Mouse (Mus musculus): ENCODE data around the gene Zranb2.

Zranb2 gene

DNA sequence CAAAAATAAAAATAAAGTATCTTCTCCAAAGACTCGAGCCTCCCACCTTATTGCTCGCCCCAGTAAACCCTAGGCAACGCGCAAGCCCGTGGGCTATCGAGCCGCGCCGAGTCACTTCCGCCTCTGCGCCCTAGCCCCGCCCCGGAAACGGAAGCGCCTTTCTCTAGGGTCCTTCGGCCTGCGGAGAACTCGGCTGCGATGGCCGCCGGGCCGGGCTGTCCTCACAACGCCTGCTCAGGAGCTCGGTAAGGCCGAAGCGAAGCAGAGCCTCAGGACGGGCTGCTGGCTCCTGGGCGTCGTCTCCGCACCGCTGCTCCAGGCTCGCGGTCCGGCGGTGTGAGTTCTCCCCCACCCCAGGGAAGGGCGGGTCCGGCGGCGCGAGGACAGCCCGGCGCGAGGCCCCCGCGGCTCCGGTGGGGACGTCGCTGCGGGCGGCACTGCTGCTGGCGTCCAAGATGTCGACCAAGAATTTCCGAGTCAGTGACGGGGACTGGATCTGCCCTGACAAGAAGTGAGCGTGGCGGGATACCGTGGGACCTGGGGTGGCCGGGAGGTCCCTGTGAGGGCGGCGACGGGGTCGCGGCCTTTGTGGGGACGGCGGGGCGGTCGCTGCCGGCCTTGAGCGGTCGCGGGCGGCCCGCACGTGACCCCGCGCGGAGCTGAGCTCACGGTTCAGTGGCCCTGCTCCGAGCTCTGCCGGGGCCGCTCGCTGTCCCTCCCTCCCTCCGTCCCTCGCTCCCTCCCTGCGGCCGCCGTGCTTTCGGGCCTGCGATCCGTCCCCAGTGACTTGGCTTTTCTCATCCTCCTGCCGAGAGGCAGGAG, at the start of gene Zranb2:
Gene Zranb2, plus strand, starts transcription at position 197 of the 822 bp plus-strand sequence.
- peak; percentile 89 to 93 for DNase-seq (ENCODE audit: low spot score in 2 of 2)

DNA sequence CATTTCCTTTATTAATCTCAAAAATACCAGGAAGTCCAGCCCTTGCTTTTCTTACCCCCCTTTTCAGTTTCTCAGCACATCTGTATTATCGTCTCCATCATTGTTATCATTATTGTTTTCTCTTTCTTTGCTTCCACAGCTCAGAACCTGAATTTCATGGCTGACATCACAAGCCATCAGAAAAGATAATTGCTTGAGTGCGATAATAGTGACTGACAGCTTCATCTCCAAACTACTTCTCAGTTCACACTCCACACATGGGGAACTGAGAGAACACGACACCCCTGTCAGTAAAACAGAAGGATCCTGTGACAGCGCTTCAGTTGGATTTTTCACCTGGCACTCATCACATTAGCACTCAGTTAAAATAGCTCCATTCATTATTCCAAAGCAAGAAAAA, 41.9 kb upstream of the Zranb2 start:
- DNase-seq (ENCODE audit: low spot score in 2 of 2), result no peak

DNA sequence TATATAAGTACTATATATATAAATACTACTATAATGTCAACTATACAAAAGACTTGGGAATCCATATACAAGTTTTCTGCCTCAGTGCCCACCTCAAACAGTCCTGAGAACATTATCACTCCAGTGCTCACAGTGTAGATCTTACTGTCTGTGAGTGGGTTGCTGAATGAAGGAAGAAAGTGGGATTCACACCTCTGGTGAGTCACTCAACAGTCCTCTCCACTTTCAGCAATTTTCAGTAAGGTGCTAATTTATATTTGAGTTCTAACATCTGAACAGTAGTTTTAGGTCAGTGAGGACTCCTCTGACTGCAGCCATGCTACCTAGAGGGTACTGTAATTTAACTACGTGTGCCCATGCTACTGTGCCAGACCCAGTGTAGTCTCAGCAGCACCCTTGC, 31.7 kb upstream of the Zranb2 start:
- no peak for DNase-seq (ENCODE audit: low spot score in 2 of 2)

DNA sequence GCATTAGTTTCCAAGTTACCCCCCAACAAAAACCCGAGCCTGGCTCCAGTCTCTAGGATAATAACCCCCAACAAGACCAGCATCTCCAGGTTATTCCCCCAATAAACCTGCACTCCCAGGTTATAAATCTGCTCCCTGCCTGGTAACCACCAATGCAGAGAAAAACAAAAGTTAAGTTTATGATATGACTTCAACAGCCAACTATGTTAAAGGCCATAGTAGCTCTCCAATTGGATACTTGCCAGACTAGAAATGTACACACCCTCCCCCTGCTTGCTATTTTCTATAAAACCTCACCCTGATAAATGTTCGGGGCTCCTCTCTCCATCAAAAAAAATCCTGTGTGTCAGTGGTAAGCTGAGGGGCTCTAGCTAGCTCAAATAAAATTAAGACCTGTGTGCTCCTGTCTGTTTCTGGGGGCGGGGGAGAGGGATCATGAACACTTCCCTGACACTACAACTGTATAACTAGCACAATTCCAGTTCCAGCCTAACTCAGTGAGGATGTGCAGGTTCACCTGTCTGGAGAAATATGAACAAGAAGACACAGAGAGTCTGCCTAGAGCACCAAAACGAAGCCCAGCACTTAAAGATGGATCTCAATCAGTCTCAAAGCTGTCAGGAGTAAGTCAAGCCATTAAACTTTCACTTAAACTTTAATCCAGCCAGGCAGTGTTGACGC, 19.7 kb upstream of the Zranb2 start:
- no peak for DNase-seq (ENCODE audit: low spot score in 2 of 2)

DNA sequence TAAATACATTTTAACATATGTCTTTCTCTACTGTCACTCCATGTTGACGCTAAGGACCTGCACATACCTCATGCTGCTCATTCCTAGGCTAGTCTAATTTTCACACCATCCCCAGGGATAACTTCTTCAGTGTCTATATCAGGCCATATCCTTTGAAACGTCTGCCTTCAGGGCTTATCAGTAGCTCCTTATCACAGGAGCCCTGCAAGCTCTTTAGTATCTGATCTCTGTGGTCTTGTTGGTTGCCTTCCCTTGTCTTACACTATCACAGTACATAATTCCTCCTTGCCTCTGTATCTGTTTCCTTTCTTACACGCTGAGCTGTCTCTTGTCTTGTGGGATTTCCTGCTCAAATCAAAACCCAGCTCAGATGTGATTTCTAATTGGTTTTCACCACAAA, 17.5 kb upstream of the Zranb2 start:
- no peak for DNase-seq (ENCODE audit: low spot score in 2 of 2)

DNA sequence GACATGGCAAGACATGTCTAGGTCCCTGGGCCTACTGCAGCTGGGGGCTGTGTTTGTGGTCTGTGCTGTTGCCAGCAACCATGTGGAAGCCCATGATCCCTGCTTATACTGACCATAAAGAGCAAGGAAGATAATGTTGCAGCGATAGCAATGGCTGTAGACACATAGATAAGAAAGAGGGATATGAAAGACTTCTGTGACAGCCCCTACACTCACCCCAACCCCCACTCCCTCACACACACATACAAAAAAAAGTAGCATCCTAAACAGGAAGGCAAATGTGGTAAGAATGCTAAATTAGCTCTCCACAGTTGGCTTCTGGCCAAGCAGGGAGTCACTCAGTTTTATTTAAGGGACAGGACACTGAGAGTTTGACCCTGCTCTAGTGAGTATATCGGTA, 16.0 kb upstream of the Zranb2 start:
- no peak for DNase-seq (ENCODE audit: low spot score in 2 of 2)

DNA sequence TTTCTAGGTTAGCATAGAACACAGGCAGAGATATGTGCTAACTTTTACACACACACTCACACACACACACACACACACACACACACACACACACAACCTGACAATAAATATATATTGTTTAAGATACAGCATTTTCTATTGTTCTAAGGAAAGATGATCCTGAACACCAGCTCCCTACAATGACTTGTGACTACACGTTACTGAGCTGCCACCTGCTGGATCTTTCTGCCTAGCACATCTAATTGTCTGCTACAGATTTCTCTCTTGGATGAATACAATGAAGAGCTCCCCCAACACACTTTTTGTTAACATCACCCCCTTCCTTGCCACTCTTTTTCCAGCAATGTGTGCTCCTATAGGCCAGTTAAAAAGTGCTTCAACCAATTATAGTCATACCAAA, 13.5 kb upstream of the Zranb2 start:
- DNase-seq (ENCODE audit: low spot score in 2 of 2), result no peak

DNA sequence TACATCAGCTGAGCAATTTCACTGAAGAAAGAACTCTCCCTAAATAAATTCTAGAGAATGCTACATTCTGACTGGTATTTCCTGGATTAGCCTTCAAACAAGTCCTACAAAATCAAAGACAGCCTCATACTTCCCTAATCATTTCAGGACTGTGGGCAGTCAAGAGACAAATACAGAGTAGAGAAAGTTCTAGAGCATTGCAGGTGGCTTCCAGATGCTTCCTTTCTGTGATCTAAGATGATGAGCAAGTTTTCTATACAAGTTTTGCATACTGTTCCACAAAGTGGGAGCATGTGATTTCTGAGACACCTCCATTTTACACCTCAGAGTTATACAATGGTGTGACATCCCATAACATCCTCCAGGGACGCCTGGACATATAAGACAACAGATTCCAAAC, 10.1 kb upstream of the Zranb2 start:
- DNase-seq (ENCODE audit: low spot score in 2 of 2), result no peak

DNA sequence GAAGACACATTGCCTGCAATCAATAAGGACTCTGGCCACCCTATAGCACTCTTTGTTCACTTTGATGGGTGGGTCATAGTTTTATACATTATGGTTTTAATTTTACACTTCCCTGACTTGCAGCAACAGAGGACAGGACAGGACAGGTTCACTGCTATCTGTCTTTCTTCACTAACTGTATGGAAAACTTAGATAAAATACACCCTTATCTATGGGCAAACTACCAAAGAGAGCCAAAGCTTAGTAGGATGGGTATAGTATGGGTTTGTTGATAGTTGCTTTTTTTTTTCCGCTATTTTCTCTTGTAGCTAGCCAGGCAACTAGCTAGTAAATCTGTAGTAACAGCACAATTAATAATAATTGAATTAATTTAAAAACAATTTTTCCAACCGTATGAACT, 2.4 kb upstream of the Zranb2 start:
- DNase-seq (ENCODE audit: low spot score in 2 of 2), result no peak

DNA sequence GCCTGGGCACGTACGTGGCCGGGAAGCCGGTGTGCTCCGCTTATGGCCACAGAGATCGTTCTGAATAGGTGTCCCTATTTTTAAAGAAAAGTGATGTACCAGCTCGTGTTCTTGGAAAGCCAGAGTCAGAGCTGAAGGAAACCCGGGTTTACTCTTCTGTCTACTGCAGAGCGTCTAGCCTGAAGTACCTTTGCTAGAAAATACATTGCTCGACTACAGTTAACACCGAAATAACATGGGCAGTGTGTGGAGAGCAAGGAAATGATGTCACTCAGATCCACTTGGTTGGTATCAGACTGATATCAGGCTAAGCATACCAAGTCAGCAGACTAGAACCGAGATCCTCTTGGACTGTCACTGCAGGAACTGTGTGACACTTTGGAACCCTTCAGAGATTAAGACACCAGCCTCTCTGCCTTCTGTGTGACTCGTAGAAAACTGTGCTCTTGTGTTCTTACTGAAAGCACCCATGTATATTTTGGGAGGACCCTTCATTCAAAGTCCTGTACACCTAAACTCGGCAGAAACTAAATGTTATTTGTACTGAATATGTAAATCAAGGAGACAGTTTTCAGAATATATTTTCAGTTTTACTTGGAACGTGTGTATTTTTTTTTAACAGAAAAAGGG, 941 bp downstream of the Zranb2 start:
- DNase-seq (ENCODE audit: low spot score in 2 of 2), result peak in 1 of 2 experiments; percentile 24

DNA sequence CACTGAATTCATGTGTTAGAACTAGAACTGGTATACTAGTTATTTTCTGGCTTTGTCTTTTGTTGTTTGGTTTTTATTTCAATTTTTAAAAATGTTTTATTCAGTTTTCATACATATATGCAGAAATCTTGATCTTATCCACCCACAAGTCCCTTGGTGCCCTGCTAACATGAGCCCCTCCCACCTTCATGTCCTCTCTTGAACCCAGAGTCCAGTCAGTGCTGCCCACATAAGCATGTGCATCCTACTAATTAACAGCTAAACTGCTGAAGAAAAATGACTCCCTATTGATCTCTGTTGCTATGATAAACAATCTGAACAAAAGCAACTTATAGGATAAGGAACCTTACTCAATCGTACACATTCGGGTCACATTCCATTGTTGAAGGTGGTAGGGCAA, 15.4 kb downstream of the Zranb2 start:
- no peak for DNase-seq (ENCODE audit: low spot score in 2 of 2)

DNA sequence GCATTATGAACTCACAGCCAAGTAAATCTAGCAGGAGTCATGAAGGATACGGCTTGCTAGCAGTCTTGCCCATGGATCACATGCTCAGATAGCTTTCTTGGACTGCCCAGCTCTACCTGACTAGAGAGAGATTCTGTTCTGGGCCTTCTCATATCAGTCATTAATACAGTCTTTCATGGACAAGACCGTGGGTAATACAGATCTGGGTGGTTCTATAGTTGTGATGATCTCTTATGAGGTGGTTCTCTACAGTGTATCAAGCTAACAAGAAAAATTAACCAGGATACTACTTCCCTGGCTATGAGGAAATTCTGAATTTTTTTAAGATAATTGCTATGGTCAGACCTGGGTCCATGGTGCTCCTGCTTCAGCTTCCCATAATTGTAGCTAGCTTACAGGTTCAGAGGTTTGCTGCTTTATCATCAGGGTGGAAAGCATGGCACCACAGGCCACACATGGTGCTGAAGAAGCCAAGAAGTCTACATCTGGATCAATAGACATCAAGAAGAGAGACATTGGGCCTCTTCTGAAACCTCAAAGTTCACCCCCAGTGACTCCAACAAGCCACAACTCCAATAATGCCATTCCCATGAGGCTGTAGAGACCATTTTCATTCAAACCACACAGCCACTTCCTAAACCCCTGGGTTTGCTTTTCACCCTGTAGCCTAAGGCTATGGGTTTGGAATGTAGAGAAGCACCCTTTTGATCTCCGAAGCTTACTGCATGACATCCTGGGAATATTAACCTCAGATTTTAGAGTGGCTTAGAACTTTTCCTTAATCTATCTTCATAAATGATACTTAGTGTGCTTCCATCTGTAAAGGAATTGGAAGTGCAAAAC, 16.0 kb downstream of the Zranb2 start:
- DNase-seq (ENCODE audit: low spot score in 2 of 2), result no peak

DNA sequence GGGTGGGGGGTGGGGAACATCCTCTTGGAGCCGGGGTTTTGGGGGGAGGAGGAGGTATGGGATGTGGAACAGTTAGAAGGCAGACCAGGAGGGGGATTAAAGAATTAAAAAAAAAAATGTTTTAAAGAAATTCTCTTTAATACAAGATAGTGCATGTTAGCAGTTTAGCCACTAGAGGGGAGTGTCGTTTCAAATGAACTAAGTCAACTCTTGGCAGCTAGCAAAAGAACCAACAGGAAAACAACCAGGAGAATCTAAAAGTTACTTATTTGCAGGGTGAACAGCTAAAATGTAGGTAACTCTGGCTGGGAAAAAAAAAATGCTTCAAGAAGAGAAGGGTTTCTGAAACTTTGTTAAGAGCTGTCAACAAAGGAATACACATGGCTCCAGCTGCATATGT, 31.2 kb downstream of the Zranb2 start:
- DNase-seq (ENCODE audit: low spot score in 2 of 2), result no peak

DNA sequence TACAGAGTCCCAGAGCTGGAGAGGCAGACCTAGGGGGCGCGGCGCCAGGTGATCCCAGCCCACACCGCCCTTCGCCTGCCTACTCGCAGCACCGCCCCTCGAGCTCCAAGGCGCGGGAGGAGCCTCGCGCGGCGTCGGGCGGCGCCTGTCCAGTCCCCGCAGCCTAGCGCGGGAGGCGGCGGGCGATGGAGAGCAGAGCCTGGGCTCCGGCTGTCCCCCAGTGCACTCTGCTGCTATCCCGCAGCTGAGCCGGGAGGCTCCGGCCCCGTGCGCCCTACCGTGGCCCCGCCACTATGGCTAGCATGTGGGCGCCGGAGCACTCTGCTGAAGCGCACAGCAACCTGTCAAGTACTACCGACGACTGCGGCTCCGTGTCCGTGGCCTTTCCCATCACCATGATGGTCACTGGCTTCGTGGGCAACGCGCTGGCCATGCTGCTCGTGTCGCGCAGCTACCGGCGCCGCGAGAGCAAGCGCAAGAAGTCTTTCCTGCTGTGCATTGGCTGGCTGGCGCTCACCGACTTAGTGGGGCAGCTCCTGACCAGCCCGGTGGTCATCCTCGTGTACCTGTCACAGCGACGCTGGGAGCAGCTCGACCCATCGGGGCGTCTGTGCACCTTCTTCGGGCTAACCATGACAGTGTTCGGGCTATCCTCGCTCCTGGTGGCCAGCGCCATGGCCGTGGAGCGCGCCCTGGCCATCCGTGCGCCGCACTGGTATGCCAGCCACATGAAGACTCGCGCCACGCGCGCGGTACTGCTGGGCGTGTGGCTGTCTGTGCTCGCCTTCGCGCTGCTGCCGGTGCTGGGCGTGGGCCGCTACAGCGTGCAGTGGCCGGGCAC, 33.0 kb downstream of the Zranb2 start, which contains the start of gene Ptger3:
Gene Ptger3, plus strand, starts transcription at position 168 of the 841 bp plus-strand sequence.
- DNase-seq (ENCODE audit: low spot score in 2 of 2), result no peak

DNA sequence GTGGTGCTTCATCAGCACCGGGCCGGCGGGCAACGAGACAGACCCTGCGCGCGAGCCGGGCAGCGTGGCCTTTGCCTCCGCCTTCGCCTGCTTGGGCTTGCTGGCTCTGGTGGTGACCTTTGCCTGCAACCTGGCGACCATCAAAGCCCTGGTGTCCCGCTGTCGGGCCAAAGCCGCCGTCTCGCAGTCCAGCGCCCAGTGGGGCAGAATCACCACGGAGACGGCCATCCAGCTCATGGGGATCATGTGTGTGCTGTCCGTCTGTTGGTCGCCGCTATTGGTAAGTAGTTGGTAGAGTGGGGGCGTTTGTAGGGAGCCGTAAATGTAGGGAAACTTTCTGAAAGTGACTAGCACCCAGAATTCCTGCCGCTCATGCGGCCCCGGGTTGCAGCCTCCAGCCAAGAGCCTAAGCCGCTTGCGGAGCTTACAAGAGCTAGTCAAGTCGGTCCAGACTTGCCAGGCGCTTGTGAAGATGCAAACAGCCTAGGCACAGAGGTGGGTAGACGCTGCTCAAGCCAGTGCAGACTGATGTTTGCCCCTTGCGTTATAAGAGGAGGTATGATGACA, 33.7 kb downstream of the Zranb2 start:
- DNase-seq (ENCODE audit: low spot score in 2 of 2), result no peak

DNA sequence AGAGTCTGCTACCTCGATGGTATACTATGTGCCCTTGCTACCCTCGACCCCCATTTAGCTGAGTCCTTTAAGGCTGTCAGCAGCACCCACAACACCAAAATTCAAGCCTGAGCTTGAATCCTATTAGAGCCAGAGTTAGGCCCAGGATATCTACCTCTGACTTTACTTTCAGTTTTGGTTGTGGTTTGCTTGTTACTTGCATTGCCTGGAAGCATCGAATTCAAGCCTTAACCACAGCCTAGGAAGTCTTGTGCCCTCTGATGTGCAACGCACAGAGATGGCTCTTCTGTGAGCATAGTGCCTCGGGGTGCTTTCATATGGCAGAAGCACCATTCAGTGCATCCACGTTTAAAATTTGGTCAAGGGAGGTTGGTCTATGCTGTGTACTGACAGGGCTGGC, 38.1 kb downstream of the Zranb2 start:
- no peak for DNase-seq (ENCODE audit: low spot score in 2 of 2)

DNA sequence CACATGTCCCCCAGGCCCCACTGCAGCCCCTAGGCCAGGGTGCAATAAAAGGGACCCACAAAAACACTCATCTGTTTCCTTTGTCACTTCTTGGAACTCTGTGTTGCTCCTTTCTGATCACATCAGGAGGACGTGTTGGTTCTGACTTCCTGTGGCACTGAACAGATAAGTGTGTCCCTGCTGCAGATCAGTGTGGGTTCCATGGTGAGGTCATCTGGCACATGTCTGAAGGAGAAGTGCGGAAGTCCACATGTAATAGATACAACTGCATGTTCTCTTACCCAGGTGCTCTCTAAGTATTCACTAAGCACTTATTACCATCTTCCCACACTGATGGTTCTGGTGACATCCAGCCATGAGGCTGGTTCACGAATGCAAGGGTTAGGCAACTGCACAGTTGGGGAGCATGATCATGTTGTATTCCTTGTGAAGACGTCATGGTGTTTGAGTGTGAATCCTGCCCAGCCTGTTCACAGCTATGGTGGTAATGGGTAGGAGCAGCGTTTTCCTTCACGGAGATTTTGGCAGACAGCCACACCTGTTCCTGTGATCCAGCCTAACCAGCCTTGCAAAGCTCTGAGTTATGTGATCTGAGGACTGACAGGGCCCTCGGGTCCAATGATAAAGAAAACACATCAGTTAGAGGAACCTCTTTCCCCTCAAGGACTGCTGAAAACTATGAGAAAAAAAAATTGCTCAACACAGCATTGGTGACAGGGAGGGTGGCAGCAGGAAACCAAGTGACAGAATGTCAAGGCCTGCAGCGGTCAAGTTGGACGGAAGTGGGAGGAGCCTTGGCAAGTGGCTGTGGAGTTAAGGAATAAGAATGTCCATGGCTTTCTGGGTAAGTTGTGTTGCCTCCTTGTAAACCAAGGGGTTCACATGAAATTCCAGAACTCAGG, 41.7 kb downstream of the Zranb2 start:
- DNase-seq (ENCODE audit: low spot score in 2 of 2), result peak in 1 of 2 experiments; percentile 36

DNA sequence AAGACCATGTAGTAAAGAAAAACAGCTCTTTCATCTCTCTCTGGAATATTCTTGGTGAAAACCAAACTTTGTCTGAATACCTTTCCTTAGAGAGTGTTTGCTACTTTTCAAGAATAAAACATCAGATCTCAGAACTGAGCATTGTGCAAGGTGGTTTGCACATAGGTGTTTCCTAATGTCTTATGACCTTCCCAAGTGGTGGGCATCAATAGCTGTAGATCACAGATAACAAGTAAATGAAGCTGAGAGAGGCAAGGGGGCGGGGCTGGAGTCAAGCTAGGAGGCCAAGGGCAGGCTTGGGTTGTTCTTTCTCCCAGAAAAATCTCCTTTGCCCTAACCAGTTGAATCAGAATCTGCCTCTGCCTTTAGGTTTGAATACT, 42.4 kb downstream of the Zranb2 start:
- DNase-seq (ENCODE audit: low spot score in 2 of 2), result no peak

DNA sequence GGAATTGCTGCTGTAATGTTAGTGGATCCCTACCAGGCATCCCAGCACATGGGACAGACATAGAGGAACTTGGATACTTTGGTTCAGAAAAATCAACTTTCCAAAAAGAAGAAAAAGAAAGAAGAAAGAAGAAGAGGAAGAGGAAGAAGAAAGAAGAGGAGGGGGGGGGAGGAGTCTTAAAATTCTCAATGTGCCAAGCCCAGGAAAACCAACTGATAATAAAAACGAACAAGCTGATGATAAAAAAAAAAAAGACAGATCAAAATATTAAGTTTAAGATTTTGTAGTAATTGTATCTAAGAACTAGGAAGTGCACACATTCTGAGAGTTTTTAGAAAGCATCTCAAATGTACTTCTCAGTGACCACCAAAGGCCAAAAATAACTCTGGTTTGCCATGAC, 42.9 kb downstream of the Zranb2 start:
- DNase-seq (ENCODE audit: low spot score in 2 of 2), result no peak

Data from natural killer cell, adult 2 months (primary cell).